Mouse (Mus musculus): ENCODE data around the gene Cacna1e. TPM values are rescaled to one million over a fixed set of nuclear protein-coding genes. Genes with fewer than 3 reads are reported as not detected.

The Cacna1e gene
- total and polyA plus RNA-seq, 2 experiments from 2014 or later: 10.3 to 68.4 TPM

- H3K4me3 ChIP-seq (ENCODE audit: low read depth, low read length): no peak overlapping the region
- ATAC-seq (ENCODE audit: low FRiP score) (no peak), DNase-seq (ENCODE audit: low spot score) (no peak)
- no peak overlapping the region for H3K9ac ChIP-seq (replicated peaks; ENCODE audit: low read length, poor library complexity, severe bottlenecking)
- no peaks in the 10 kb centered on the region for H3K27me3 ChIP-seq (ENCODE audit: insufficient read depth, low read length)
- H3K27ac ChIP-seq (ENCODE audit: low read depth, low read length): no peak overlapping the region; the same call in 1 of the 2 replicates
- H3K4me1 ChIP-seq (ENCODE audit: insufficient read depth, low read length): no peaks in the 10 kb centered on the region
- H3K4me2 ChIP-seq (ENCODE audit: low read depth, low read length, poor library complexity, severe bottlenecking): no peak overlapping the region
- H3K36me3 ChIP-seq (ENCODE audit: insufficient read depth, low read length): no peaks in the 10 kb centered on the region
- no peaks in the 10 kb centered on the region for H3K9me3 ChIP-seq (ENCODE audit: low read length)
- 63% methylated on average over 4 of the region's 4 CpGs for WGBS
- TF ChIP-seq CTCF (IDR thresholded peaks at IDR 0.05): no peak
Observed at GRCm38 (mm10) chr1:154637821-154638220, 246.5 kb downstream of the Cacna1e start.

- no peaks in the 10 kb centered on the region for H3K4me1 ChIP-seq (ENCODE audit: insufficient read depth, low read length)
- no peak for TF ChIP-seq CTCF (IDR thresholded peaks at IDR 0.05)
- no peak overlapping the region for H3K4me3 ChIP-seq (ENCODE audit: low read depth, low read length)
- no peak overlapping the region for H3K9ac ChIP-seq (replicated peaks; ENCODE audit: low read length, poor library complexity, severe bottlenecking)
- no peak overlapping the region for H3K4me2 ChIP-seq (ENCODE audit: low read depth, low read length, poor library complexity, severe bottlenecking)
- WGBS: 92% methylated on average over 9 of the region's 9 CpGs
- no peaks in the 10 kb centered on the region for H3K9me3 ChIP-seq (ENCODE audit: low read length)
- ATAC-seq (ENCODE audit: low FRiP score) (no peak), DNase-seq (ENCODE audit: low spot score) (no peak)
- no peaks in the 10 kb centered on the region for H3K27me3 ChIP-seq (ENCODE audit: insufficient read depth, low read length)
- H3K36me3 ChIP-seq (ENCODE audit: insufficient read depth, low read length): no peaks in the 10 kb centered on the region
- H3K27ac ChIP-seq (ENCODE audit: low read depth, low read length): no peak overlapping the region
Observed at GRCm38 (mm10) chr1:154635766-154636165, 248.5 kb downstream of the Cacna1e start.

GRCm38 (mm10) chr1:154632886-154633285 lies 251.4 kb downstream of the Cacna1e start:
- Histone ChIP-seq H3K36me3 (ENCODE audit: insufficient read depth, low read length) (no peaks in the 10 kb centered on the region), H3K9me3 (ENCODE audit: low read length) (no peaks in the 10 kb centered on the region), H3K4me3 (ENCODE audit: low read depth, low read length) (no peak overlapping the region), H3K4me1 (ENCODE audit: insufficient read depth, low read length) (no peaks in the 10 kb centered on the region), H3K9ac (replicated peaks; ENCODE audit: low read length, poor library complexity, severe bottlenecking) (no peak overlapping the region), H3K27me3 (ENCODE audit: insufficient read depth, low read length) (no peaks in the 10 kb centered on the region), H3K4me2 (ENCODE audit: low read depth, low read length, poor library complexity, severe bottlenecking) (no peak overlapping the region), H3K27ac (ENCODE audit: low read depth, low read length) (no peak overlapping the region)
- no peak for TF ChIP-seq CTCF (IDR thresholded peaks at IDR 0.05)
- 55% methylated on average over 2 of the region's 2 CpGs for WGBS
- ATAC-seq (ENCODE audit: low FRiP score): no peak
- no peak for DNase-seq (ENCODE audit: low spot score)

- H3K9ac ChIP-seq (replicated peaks; ENCODE audit: low read length, poor library complexity, severe bottlenecking): no peak overlapping the region
- H3K4me2 ChIP-seq (ENCODE audit: low read depth, low read length, poor library complexity, severe bottlenecking): no peak overlapping the region
- WGBS: 75% methylated on average over 16 of the region's 16 CpGs
- H3K36me3 ChIP-seq (ENCODE audit: insufficient read depth, low read length): no peaks in the 10 kb centered on the region
- H3K4me3 ChIP-seq (ENCODE audit: low read depth, low read length): no peak overlapping the region
- H3K27me3 ChIP-seq (ENCODE audit: insufficient read depth, low read length): no peaks in the 10 kb centered on the region
- no peak for ATAC-seq (ENCODE audit: low FRiP score)
- H3K4me1 ChIP-seq (ENCODE audit: insufficient read depth, low read length): no peaks in the 10 kb centered on the region
- no peak for TF ChIP-seq CTCF (IDR thresholded peaks at IDR 0.05)
- peak; percentile 39 for DNase-seq (ENCODE audit: low spot score)
- H3K9me3 ChIP-seq (ENCODE audit: low read length): no peaks in the 10 kb centered on the region
- no peak overlapping the region for H3K27ac ChIP-seq (ENCODE audit: low read depth, low read length)
Observed at GRCm38 (mm10) chr1:154622666-154623653, 261.3 kb downstream of the Cacna1e start.

GRCm38 (mm10) chr1:154617743-154618455 lies 266.4 kb downstream of the Cacna1e start:
- Histone ChIP-seq H3K27ac (ENCODE audit: low read depth, low read length) (no peak overlapping the region), H3K4me1 (ENCODE audit: insufficient read depth, low read length) (no peaks in the 10 kb centered on the region), H3K4me2 (ENCODE audit: low read depth, low read length, poor library complexity, severe bottlenecking) (no peak overlapping the region), H3K9ac (replicated peaks; ENCODE audit: low read length, poor library complexity, severe bottlenecking) (no peak overlapping the region), H3K9me3 (ENCODE audit: low read length) (no peaks in the 10 kb centered on the region), H3K27me3 (ENCODE audit: insufficient read depth, low read length) (no peaks in the 10 kb centered on the region), H3K4me3 (ENCODE audit: low read depth, low read length) (no peak overlapping the region), H3K36me3 (ENCODE audit: insufficient read depth, low read length) (no peaks in the 10 kb centered on the region)
- 58% methylated on average over 7 of the region's 7 CpGs for WGBS
- no peak for ATAC-seq (ENCODE audit: low FRiP score)
- TF ChIP-seq CTCF (IDR thresholded peaks at IDR 0.05): no peak
- DNase-seq (ENCODE audit: low spot score): no peak

- no peak for ATAC-seq (ENCODE audit: low FRiP score)
Observed at GRCm38 (mm10) chr1:154615759-154616158, 268.5 kb downstream of the Cacna1e start.

More at GRCm38 (mm10) chr1:154615759-154616158, 268.5 kb downstream of the Cacna1e start:
- no peak for DNase-seq (ENCODE audit: low spot score)
- no peak overlapping the region for H3K27ac ChIP-seq (ENCODE audit: low read depth, low read length)
- H3K9me3 ChIP-seq (ENCODE audit: low read length): no peaks in the 10 kb centered on the region
- 84% methylated on average over 7 of the region's 7 CpGs for WGBS
- H3K36me3 ChIP-seq (ENCODE audit: insufficient read depth, low read length): no peaks in the 10 kb centered on the region
- H3K4me3 ChIP-seq (ENCODE audit: low read depth, low read length): no peak overlapping the region
- TF ChIP-seq CTCF (IDR thresholded peaks at IDR 0.05): no peak
- H3K9ac ChIP-seq (replicated peaks; ENCODE audit: low read length, poor library complexity, severe bottlenecking): no peak overlapping the region
- no peaks in the 10 kb centered on the region for H3K4me1 ChIP-seq (ENCODE audit: insufficient read depth, low read length)
- H3K4me2 ChIP-seq (ENCODE audit: low read depth, low read length, poor library complexity, severe bottlenecking): no peak overlapping the region
- no peaks in the 10 kb centered on the region for H3K27me3 ChIP-seq (ENCODE audit: insufficient read depth, low read length)
